Mouse (Mus musculus): ENCODE data around the gene Rpap3.

DNA sequence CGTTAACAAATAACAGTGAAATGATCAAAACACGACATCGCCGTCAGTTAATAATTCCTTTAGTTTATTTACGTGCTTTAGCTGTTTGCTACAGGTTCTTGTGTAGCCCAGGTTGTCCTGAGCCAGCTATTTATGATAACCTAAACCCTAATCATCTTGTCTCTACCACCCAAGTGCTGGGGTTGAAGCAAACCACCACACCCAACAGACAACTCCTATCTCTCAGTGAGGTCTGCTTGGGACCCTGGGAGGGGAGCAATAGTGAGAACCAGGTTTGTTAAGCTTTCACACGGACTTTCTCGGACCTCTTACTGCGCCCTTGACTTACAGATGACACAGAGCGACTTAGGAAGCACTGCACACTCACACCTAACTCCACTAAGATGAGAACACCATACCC, 21.5 kb downstream of the Rpap3 start:
- TF ChIP-seq POLR2A (IDR thresholded peaks at IDR 0.05; ENCODE audit: insufficient read depth, low read depth, low read length) (no peak), CTCF (IDR thresholded peaks at IDR 0.05; ENCODE audit: insufficient read depth, low read depth, low read length) (no peak)

Measured in olfactory bulb, adult 2 months (tissue).